Mouse (Mus musculus) embryonic stem cell, embryonic (primary cell): ENCODE results near the gene Zfp287.

ENCODE experiments used
- CTCF ChIA-PET, 4 experiments: fragments of 300-600 bp in 2 of 4; fragments of 350-600 bp in 2 of 4; sonication (Branson Sonifier 250); formaldehyde crosslinking; loops; one replicate each; lab custom pipeline; 2022; ENCODE audit warnings: inconsistent platforms in 2 of 4; lab: Charles Lee
- POLR2A ChIA-PET, 4 experiments: fragments of 300-600 bp in 2 of 4; fragments of 350-600 bp in 2 of 4; sonication (Branson Sonifier 250); formaldehyde crosslinking; loops; one replicate each; lab custom pipeline; 2022; ENCODE audit warnings: antibody characterized with exemption in 4 of 4, inconsistent platforms in 1 of 4; lab: Charles Lee

Zfp287 gene

GRCm38 (mm10) chr11:62741186-62741585, 9.5 kb upstream of the Zfp287 start:
- POLR2A ChIA-PET, result interaction anchor here in 1 of 4 experiments (0.6 to 0.7 kb wide), 3 partner anchors 9 to 266 kb away, joined by 3 to 5 read pairs (median 3); no protein-coding TSS in a partner anchor
- CTCF ChIA-PET, result interaction anchor here in 2 of 4 experiments (0.6 to 0.8 kb wide), 3 partner anchors 10 to 203 kb away, joined by 3 to 4 read pairs (median 3); no protein-coding TSS in a partner anchor

- ChIA-PET CTCF (interaction anchor here in 1 of 4 experiments (0.6 kb wide), 1 partner anchor 305 kb away, joined by 8 read pairs; no protein-coding TSS in a partner anchor), POLR2A (interaction anchor here in 1 of 4 experiments (2.0 kb wide), 1 partner anchor 129 kb away, joined by 8 read pairs; no protein-coding TSS in a partner anchor)
Measured at GRCm38 (mm10) chr11:62732665-62733064, 960 bp upstream of the Zfp287 start.

DNA sequence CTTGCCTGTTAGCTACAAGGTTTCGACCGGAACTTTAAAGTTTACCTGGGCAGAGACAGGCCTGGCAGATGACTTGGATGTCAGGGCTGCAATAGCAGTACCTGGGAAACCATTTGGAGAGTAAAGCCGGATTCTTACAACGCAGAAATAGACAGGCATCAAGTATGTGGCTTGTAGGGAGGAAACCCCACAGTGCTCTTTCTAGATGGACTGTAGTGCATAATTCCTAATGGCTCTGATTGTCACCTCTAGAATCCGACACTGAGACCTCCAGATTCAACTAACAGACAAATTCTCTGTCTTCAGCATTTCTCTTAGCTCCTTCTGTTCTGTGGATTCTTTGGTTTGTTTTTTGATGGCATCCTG, 300 bp upstream of the Zfp287 start:
- POLR2A ChIA-PET, result interaction anchor here in 3 of 4 experiments (0.8 to 2.0 kb wide), 9 partner anchors 19 to 404 kb away, joined by 3 to 8 read pairs (median 3); partner anchors contain the start of gene Ubb (in 3 of the 3)
- CTCF ChIA-PET, result interaction anchor here in 1 of 4 experiments (0.6 to 1.5 kb wide), 2 partner anchors 73 to 170 kb away, joined by 4 to 5 read pairs; no protein-coding TSS in a partner anchor

DNA sequence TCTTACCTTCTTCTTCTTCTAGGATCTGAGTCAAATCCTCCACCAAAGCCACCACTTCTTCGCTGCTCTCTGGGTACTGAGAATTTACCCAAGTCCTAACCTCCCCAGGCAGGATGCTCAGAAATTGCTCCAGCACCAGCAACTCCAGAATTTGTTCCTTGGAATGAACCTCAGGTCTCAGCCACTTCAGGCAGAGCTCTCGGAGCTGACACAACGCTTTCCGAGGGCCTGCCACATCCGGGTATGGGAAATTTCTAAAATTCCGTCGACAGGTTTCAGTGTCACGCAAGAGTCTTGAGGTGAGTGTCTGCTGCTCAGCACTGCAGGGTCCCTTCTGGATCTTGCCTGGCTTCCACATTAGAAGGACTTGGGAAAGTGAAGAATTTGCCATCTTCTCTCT, 3.4 kb downstream of the Zfp287 start:
- ChIA-PET POLR2A (no interaction called here), CTCF (interaction anchor here in 1 of 4 experiments (0.5 kb wide), 1 partner anchor 35 kb away, joined by 5 read pairs; no protein-coding TSS in a partner anchor)

GRCm38 (mm10) chr11:62710657-62711056, 21.0 kb downstream of the Zfp287 start:
- ChIA-PET POLR2A (interaction anchor here (0.6 to 1.1 kb wide), 4 partner anchors 81 to 279 kb away, joined by 3 to 5 read pairs (median 4); no protein-coding TSS in a partner anchor), CTCF (interaction anchor here in 2 of 4 experiments (0.6 to 1.3 kb wide), 2 partner anchors 80 to 96 kb away, joined by 3 to 18 read pairs; no protein-coding TSS in a partner anchor)

DNA sequence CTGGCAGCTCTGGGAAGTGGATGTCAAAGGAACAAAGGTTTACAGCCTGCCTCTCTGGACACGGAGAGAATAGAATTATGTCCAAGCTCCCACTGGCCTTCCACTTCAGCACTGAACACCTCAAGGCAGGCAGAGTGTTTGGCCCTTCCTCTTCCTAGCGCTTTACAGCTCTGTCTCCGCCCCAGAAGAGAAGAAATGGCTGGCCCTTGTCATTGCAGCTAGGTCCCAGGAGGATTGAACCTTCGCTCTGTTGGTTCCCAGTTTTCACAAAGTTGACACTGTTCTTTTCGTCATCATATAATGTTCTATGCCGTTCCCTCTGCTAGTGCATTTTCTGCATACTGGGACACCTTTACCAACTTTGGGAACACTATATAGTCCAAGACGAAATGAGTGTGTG, 23.5 kb downstream of the Zfp287 start:
- CTCF ChIA-PET, result interaction anchor here in 2 of 4 experiments (1.0 to 1.7 kb wide), 3 partner anchors 8 to 69 kb away, joined by 3 to 6 read pairs (median 3); no protein-coding TSS in a partner anchor
- POLR2A ChIA-PET, result interaction anchor here in 2 of 4 experiments (0.6 to 2.0 kb wide), 6 partner anchors 9 to 157 kb away, joined by 3 to 5 read pairs (median 3); no protein-coding TSS in a partner anchor

DNA sequence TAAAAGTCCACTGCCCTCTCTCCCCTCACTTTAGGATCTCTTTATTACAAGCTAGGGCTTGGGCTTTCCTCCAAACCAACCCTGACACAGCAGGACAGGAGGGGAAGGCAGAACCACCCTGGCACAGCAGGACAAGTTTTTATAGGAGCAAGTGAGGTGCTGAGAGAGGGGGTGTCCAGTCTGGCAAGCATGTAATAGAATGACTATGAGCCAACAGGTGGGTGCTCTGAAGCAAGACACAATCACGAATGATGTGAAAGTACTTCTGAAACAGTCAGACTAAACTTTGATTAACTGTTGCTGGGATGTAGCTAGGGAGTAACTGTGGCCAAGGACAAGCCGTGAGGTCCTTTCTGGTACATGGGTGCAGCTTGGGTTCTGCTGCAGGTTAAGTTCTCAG, 25.6 kb downstream of the Zfp287 start:
- CTCF ChIA-PET, result interaction anchor here in 3 of 4 experiments (0.7 to 1.4 kb wide), 5 partner anchors 13 to 756 kb away, joined by 3 to 4 read pairs (median 3); no protein-coding TSS in a partner anchor
- POLR2A ChIA-PET, result interaction anchor here in 3 of 4 experiments (1.6 to 2.6 kb wide), 4 partner anchors 100 to 104 kb away, joined by 5 to 14 read pairs (median 7); no protein-coding TSS in a partner anchor

- ChIA-PET POLR2A (interaction anchor here in 1 of 4 experiments (0.6 to 1.9 kb wide), 5 partner anchors 42 to 723 kb away, joined by 3 to 11 read pairs (median 4); no protein-coding TSS in a partner anchor), CTCF (interaction anchor here in 2 of 4 experiments (0.8 to 0.9 kb wide), 2 partner anchors 8 to 87 kb away, joined by 3 read pairs; no protein-coding TSS in a partner anchor)
Measured at GRCm38 (mm10) chr11:62701218-62701617, 30.5 kb downstream of the Zfp287 start.

DNA sequence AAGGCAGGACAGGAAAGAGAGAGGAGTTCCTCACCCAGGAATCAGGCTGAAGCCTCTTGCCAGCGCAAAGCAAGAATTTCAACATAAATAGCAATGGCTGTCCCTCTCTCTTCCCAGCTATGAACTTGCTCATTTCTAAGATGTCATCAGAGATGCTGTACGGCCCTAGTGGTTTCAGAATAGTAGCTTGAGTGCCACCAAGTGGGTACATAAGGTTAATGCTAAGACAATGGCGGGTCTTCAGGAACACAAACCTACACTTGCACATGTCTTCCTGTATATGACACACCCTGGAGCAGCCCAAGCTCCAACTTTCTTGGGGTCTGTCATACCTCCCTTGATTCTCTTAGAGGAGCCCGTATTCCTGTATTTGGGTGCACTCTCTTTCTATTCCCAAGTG, 32.0 kb downstream of the Zfp287 start:
- ChIA-PET CTCF (interaction anchor here in 3 of 4 experiments (0.8 to 1.2 kb wide), 6 partner anchors 8 to 215 kb away, joined by 3 to 7 read pairs (median 3); no protein-coding TSS in a partner anchor), POLR2A (interaction anchor here in 3 of 4 experiments (0.7 to 2.1 kb wide), 10 partner anchors 9 to 150 kb away, joined by 3 to 8 read pairs (median 4); partner anchors contain the start of gene Ubb (in 2 of the 3))

GRCm38 (mm10) chr11:62695126-62695525, 36.6 kb downstream of the Zfp287 start:
- CTCF ChIA-PET, result interaction anchor here (0.6 to 1.3 kb wide), 6 partner anchors 12 to 299 kb away, joined by 3 to 12 read pairs (median 4); no protein-coding TSS in a partner anchor
- POLR2A ChIA-PET, result no interaction called here

- CTCF ChIA-PET, result interaction anchor here (0.6 to 1.5 kb wide), 36 partner anchors 8 to 1750 kb away, joined by 3 to 23 read pairs (median 4); no protein-coding TSS in a partner anchor
- POLR2A ChIA-PET, result interaction anchor here (0.6 to 1.5 kb wide), 18 partner anchors 9 to 511 kb away, joined by 3 to 19 read pairs (median 3); partner anchors contain the start of genes Ttc19 (in 1 of the 4), Ubb (in 1 of the 4) and Zswim7 (in 1 of the 4)
Measured at GRCm38 (mm10) chr11:62693299-62694184, 38.2 kb downstream of the Zfp287 start.

DNA sequence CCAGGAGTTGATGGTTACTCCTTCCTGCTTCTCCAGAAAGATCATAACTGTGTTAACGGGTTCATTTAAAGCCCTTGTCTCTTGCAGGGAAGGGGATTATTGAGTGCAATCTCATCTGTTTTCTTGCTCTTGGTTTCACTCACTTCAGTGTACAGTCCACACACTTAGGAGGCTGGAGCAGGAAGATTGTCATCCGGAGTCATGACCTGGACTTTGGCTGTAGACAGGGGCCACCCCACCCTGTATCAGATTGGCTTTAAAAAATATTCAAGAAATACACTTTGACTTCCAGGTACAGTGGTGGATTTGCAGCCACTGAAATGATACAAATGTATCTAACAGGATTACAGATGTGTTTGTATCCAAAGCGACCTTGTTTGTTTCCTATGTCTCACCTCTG, 40.1 kb downstream of the Zfp287 start:
- ChIA-PET CTCF (interaction anchor here in 1 of 4 experiments (0.6 to 1.4 kb wide), 2 partner anchors 22 to 126 kb away, joined by 3 read pairs; no protein-coding TSS in a partner anchor), POLR2A (interaction anchor here in 2 of 4 experiments (0.8 to 1.0 kb wide), 3 partner anchors 78 to 141 kb away, joined by 3 to 4 read pairs (median 3); partner anchors contain the start of gene Ubb (in 1 of the 2))

- POLR2A ChIA-PET, result interaction anchor here in 2 of 4 experiments (0.6 to 6.2 kb wide), 5 partner anchors 70 to 131 kb away, joined by 4 to 29 read pairs (median 7); no protein-coding TSS in a partner anchor
- CTCF ChIA-PET, result interaction anchor here in 2 of 4 experiments (0.6 to 0.7 kb wide), 4 partner anchors 25 to 119 kb away, joined by 5 to 14 read pairs (median 7); no protein-coding TSS in a partner anchor
Measured at GRCm38 (mm10) chr11:62679954-62680353, 51.8 kb downstream of the Zfp287 start.

DNA sequence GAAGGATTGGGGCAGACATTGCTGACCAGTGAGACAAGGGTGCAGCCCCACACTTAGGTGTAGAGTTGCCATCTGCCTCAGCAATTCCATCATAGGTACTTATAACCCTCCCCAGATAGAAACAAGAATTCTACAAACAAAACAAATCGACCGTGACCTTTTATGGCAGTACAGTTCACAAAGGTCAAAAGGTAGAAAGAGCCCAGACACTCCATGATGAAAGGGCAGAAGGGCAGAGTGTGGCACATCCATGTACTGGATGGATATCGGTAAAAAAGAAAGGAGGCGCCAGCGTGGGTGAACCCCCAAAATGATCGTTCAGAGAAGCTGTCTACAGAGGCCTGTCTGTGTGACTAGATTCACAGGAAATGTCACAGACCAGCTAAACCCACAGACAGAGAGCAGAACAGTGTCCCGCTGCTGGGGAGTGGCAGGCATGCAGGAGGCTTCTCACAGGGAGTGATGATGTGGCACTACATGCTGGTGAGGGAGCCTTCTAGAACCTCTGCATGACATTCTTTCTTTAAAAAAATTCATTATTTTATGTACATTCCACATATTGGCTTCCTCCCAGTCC, 52.8 kb downstream of the Zfp287 start:
- CTCF ChIA-PET, result interaction anchor here in 1 of 4 experiments (1.4 kb wide), 1 partner anchor 65 kb away, joined by 3 read pairs; no protein-coding TSS in a partner anchor
- POLR2A ChIA-PET, result interaction anchor here in 1 of 4 experiments (1.6 kb wide), 2 partner anchors 74 to 76 kb away, joined by 4 to 8 read pairs; no protein-coding TSS in a partner anchor

GRCm38 (mm10) chr11:62676290-62676596, 55.5 kb downstream of the Zfp287 start:
- ChIA-PET CTCF (interaction anchor here (0.8 to 3.8 kb wide), 12 partner anchors 8 to 628 kb away, joined by 3 to 45 read pairs (median 5); no protein-coding TSS in a partner anchor), POLR2A (interaction anchor here (0.6 to 6.2 kb wide), 17 partner anchors 17 to 198 kb away, joined by 3 to 60 read pairs (median 8); partner anchors contain the start of gene Ubb (in 1 of the 4))

DNA sequence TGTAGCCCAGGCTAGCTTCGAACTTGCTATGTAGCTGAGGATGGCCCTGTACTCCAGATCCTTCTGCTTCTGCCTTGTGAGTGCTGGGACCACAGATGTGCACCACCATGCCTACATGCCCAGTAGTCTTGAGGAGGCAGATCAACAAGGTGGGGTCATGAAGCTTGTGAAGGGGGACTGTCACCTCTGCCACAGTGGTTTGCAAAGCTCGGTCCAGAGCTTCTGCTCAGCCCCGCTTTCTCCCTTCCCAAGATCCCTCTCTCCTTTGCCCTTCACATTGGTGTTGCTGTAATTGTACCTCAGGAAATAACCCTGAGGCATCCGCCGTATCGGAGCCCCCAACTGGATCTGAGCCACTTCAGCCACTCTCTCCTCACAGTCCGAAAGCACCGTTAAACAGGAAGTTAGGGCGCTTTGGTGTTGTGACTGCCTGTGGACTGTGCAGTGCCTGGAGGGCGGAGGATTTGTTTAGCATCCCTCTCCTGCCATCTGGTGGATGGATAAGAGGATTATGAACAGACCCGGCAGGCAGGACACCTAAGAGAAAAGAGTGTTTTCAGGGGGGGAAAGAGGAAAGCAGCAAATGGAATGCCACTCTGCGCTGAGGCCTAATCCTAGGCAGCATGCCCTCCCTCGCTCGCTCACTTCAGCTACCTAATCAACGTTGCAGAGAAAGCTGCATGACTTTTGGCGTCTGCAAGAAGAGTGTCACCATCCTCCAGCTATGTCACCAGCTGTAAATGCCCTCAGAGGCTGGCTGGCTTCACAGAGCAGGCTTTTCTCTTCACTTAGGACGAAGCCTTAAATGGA, 56.0 kb downstream of the Zfp287 start:
- CTCF ChIA-PET, result interaction anchor here (0.5 to 3.8 kb wide), 25 partner anchors 9 to 663 kb away, joined by 3 to 45 read pairs (median 4); no protein-coding TSS in a partner anchor
- POLR2A ChIA-PET, result interaction anchor here (0.6 to 6.2 kb wide), 31 partner anchors 11 to 914 kb away, joined by 3 to 60 read pairs (median 6); partner anchors contain the start of genes Ubb (in 3 of the 4) and Prpsap2 (in 1 of the 4)
